Mouse (Mus musculus): ENCODE results near the gene Olfr958.

Olfr958 gene

DNA sequence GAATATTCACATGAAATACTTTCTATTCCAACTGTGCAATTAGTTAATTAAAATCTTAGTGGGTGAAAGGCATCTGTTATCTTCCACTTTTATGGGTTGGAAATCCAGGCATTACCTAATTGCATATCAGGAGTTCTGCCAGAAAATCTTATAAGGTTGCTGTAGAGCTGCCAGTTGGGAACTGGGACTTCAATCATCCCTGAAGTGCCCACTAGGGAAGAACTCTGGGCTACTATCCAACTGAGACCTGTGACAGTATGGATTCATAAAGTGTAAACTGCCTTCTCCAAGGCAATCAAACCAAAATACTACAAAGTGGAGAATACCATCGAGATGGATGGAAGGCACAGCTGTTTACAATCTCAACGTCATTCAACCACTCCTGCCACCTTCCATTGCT is at the start of gene Olfr958:
Gene Olfr958, minus strand, starts transcription at position 109 of the 400 bp plus-strand sequence.
- no peak for DNase-seq (ENCODE audit: low spot score)

DNA sequence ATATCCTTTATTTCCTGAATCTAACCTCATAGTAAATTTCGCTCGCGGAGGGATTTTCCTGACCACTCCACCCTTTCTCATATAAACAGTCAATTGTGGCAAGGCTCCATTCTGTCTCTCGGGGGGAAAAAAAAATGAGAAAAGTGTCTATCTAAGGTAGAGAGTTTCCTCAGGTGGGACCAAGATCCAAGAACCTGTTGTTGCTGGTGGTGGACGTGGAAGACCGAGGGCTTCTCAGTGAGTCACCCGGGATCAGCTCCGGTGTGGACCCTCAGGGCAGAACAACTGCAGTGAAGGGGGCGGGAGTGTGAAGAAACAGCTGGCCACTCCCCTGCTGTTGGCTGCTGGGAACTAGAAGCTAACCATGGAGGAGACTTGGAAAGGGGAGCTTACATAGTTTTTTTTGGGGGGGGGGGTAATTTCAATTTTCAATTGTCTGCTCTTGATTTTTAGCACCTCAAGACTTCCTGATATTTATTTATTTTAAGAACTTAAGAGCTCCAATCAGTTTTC is 49.5 kb upstream of the Olfr958 start:
- DNase-seq (ENCODE audit: low spot score) = peak; percentile 6

GRCm38 (mm10) chr9:39602536-39603332 is 48.9 kb upstream of the Olfr958 start:
- no peak for DNase-seq (ENCODE audit: low spot score)

DNA sequence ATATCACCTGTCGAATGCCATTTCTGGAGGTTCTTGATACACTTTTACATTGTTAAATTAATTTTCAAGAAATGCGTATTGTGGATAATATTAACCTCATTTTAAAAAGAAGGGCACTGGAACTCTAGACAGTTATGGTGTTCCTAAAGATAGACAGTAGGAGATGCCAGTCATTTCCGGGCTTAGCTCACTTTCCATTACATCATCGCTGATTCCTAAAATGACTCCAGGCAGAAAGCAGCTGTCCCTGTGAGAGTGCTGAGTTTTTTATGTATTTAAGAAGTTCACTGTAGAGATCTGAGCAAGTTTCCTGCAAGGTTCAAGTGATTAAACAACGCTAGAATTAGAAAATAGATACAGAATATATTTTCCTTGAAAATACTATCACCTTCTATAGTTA is 23.2 kb upstream of the Olfr958 start:
- DNase-seq (ENCODE audit: low spot score) = no peak

- no peak for DNase-seq (ENCODE audit: low spot score)
Measured at GRCm38 (mm10) chr9:39575469-39575868, 21.6 kb upstream of the Olfr958 start, which contains the start of gene Olfr959. Olfr959 (minus strand) TSS chr9:39575569.

GRCm38 (mm10) chr9:39558349-39558647 is 4.4 kb upstream of the Olfr958 start:
- DNase-seq (ENCODE audit: low spot score) = no peak

DNA sequence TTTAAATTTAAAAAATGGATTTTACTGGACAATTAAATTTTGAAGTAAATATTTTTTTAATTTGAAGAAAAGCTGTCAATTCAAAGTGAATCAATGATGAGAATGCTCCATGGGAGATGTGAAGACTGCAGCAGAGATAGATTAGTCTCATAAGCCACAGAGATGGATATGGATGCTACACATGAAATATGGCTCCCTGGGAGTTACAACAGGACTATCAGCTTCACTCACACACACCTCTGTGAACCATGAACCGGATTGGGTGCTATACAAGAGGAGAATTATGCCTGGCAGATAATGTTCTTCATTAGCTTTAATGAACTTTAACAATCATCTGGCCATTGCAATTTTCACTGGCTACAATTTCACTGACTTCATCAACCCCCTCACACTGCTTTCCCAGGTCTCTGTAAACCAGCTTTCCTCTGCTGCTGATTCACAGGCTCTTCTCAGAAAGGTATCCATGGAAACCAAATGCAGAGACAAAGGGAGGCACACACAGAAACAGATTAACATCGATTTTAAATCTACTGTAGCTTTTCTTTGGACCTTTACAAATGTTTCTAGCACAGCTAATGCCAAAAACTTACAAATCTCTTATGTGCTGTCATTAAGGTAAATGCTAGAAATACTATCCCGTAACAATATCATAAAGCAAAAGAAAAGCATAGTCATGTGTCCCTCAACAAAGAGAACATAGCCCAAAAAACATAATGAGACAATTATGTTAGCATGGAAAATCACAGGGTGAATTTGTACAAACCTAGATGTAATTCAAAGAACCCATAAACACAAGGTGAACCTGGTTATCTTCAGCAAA is 3.9 kb upstream of the Olfr958 start:
- no peak for DNase-seq (ENCODE audit: low spot score)

GRCm38 (mm10) chr9:39550806-39551205 is 3.0 kb downstream of the Olfr958 start:
- DNase-seq (ENCODE audit: low spot score) = no peak

- DNase-seq (ENCODE audit: low spot score) = no peak
Measured at GRCm38 (mm10) chr9:39523616-39524285, 30.1 kb downstream of the Olfr958 start.

- no peak for DNase-seq (ENCODE audit: low spot score)
Measured at GRCm38 (mm10) chr9:39518595-39518994, 35.3 kb downstream of the Olfr958 start.

DNA sequence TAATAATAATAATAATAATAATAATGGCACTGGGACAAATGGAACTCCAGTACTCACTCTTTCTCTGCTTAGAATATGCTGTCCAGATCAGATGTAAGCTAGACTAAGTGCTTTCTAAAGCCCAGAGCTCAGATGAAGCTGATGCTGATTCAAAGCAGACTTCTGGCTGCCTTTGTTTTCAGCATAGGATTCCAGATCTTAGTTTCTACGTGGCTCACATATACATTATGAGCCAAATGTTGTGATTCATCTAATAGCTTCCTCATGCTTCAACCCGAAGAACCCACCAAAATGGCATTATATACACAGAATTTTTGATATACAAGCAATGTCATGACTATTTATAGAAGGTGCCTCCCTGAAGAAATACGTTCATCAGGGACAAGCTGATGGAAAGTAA is 38.3 kb downstream of the Olfr958 start, which contains the start of gene Olfr957:
Gene Olfr957, minus strand, starts transcription at position 279 of the 400 bp plus-strand sequence.
- no peak for DNase-seq (ENCODE audit: low spot score)

DNA sequence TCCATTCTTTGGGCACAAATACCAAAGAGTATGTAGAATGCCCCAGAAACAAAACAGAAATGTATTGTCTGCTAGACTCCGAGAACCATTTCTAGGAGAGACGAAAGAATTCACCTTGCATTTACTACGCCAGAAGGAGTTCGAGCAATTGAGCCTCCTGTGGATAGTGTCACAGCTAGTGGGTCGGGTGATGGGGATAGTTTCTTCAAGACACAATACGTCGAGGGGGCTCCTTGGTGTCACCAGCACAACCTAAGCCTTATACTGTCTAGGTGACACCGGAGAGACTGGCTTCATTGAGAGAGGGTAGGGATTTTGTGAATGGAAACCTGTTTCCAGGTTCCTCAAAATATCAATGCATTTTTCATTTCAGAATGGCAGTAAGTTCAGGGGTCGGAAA is 44.4 kb downstream of the Olfr958 start:
- no peak for DNase-seq (ENCODE audit: low spot score)

DNA sequence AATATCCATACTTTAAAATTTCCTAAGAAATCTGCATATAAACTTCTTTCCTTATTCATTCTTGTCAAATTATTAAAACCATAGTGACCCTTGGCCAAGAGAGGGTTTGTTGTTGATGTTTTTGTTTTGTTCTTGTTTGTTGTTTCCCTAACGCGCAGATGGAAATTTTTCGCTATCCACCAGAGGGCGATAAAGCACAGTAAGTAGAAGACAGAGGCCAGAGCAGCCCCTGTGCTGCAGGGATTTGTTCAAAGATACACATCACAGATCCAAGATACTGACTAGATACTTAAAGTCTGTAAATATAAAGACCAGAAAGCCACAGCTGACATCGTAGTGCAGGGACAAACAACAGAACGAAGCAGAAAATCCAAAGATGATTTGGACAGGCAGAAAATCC is 44.9 kb downstream of the Olfr958 start:
- DNase-seq (ENCODE audit: low spot score) = peak; percentile 4

All from ovary, postnatal 36 days (tissue).